Mouse (Mus musculus): ENCODE measurements around the gene Tssk6.

GRCm38 (mm10) chr8:69919876-69920662 lies 18.1 kb downstream of the Tssk6 start:
- no peak for TF ChIP-seq CTCF (IDR thresholded peaks at IDR 0.05; ENCODE audit: insufficient read depth, low read depth, low read length)
- no peak for TF ChIP-seq POLR2A (IDR thresholded peaks at IDR 0.05; ENCODE audit: insufficient read depth, low read depth, low read length)

All from olfactory bulb, adult 2 months (tissue).